Mouse (Mus musculus): ENCODE measurements at regions not wholly inside any gene's neighbourhood (a gene's known extent, or its start where the extent isn't known, plus 50 kb on each side); places are given as distances from the start of the nearest gene placed in this dataset.

DNA sequence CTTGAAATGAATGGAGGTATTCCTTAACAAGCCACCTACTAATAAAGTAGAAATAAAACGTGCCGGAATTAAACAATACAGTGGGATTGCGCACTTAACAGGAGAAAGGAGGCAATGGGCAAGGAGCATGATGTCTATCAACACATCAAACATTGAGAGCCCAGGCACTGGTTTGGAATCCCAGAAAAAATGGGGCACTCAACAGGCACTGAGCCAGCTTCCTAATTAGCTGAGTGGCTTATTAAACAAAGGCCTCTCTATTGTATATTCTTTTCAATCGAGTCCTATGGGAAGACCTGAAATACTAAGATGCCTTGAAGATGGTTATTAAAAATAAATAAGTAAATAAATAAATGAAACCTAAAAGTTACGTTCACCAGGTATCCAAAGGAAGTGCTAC lies 897.3 kb downstream of the Ttll7 start:
- Histone ChIP-seq H3K27me3 (ENCODE audit: control insufficient read depth, insufficient read depth, low read length) (no peaks in the 10 kb centered on the region), H3K36me3 (ENCODE audit: control insufficient read depth, insufficient read depth, low read length) (no peaks in the 10 kb centered on the region), H3K27ac (ENCODE audit: control insufficient read depth, insufficient read depth, low read depth, low read length) (no peak overlapping the region), H3K4me3 (ENCODE audit: control insufficient read depth, low read depth, low read length) (no peak overlapping the region), H3K4me1 (ENCODE audit: control insufficient read depth, insufficient read depth, low read length) (no peaks in the 10 kb centered on the region)
- no peak for TF ChIP-seq CTCF (IDR thresholded peaks at IDR 0.05; ENCODE audit: control insufficient read depth, insufficient read depth, insufficient replicate concordance, low read depth, low read length)
- TF ChIP-seq POLR2A (IDR thresholded peaks at IDR 0.05; ENCODE audit: control insufficient read depth, low read depth, low read length) = no peak

DNA sequence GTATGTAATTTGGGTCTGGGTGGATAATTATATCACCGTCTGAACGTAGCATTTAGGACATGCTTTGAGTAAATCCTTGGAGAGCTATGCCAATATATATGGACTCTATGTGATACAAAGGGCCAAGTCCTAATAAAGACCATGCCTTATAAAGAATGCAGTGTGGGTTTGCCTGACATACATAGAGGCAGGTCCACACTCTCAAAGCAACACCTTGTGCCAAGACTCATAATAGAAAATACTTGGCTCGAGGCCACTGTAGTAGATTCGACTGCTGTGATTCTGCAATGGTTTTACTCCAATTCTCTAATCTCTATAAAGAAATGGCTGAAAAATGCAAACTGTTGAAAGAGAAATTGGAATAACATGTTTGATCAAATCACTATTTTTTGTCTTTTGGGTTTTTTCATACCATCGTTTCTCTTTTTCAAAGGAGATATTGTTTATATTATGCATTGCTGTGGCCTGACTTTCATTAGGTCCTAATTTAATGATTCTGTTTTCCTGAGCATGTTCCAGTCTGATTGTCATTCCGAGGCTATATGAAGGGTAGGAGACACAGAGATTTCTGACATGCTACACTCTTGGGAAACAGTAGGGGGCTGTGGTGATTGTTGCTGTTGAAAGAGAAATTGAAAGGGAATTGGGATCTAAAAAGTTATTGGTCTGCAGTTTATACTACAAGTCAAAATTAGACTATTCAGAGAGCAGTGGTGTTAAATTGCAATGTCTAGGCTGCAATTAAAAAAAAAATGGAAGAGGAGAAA lies 884.7 kb downstream of the Ttll7 start:
- H3K4me3 ChIP-seq (ENCODE audit: control insufficient read depth, low read depth, low read length) = no peak overlapping the region
- no peak for TF ChIP-seq CTCF (IDR thresholded peaks at IDR 0.05; ENCODE audit: control insufficient read depth, insufficient read depth, insufficient replicate concordance, low read depth, low read length)
- no peak for TF ChIP-seq POLR2A (IDR thresholded peaks at IDR 0.05; ENCODE audit: control insufficient read depth, low read depth, low read length)
- H3K4me1 ChIP-seq (ENCODE audit: control insufficient read depth, insufficient read depth, low read length) = no peaks in the 10 kb centered on the region
- no peak overlapping the region for H3K27ac ChIP-seq (ENCODE audit: control insufficient read depth, insufficient read depth, low read depth, low read length)
- no peaks in the 10 kb centered on the region for H3K36me3 ChIP-seq (ENCODE audit: control insufficient read depth, insufficient read depth, low read length)
- no peaks in the 10 kb centered on the region for H3K27me3 ChIP-seq (ENCODE audit: control insufficient read depth, insufficient read depth, low read length)

- H3K4me3 ChIP-seq (ENCODE audit: control insufficient read depth, low read depth, low read length) = no peak overlapping the region
- H3K27ac ChIP-seq (ENCODE audit: control insufficient read depth, insufficient read depth, low read depth, low read length) = no peak overlapping the region
- no peaks in the 10 kb centered on the region for H3K27me3 ChIP-seq (ENCODE audit: control insufficient read depth, insufficient read depth, low read length)
- H3K4me1 ChIP-seq (ENCODE audit: control insufficient read depth, insufficient read depth, low read length) = no peaks in the 10 kb centered on the region
- no peaks in the 10 kb centered on the region for H3K36me3 ChIP-seq (ENCODE audit: control insufficient read depth, insufficient read depth, low read length)
- TF ChIP-seq POLR2A (IDR thresholded peaks at IDR 0.05; ENCODE audit: control insufficient read depth, low read depth, low read length) (no peak), CTCF (IDR thresholded peaks at IDR 0.05; ENCODE audit: control insufficient read depth, insufficient read depth, insufficient replicate concordance, low read depth, low read length) (no peak)
Observed at GRCm38 (mm10) chr3:147716391-147716790, 864.2 kb downstream of the Ttll7 start.

- Histone ChIP-seq H3K36me3 (ENCODE audit: control insufficient read depth, insufficient read depth, low read length) (no peaks in the 10 kb centered on the region), H3K4me1 (ENCODE audit: control insufficient read depth, insufficient read depth, low read length) (no peaks in the 10 kb centered on the region), H3K4me3 (ENCODE audit: control insufficient read depth, low read depth, low read length) (no peak overlapping the region), H3K27me3 (ENCODE audit: control insufficient read depth, insufficient read depth, low read length) (no peaks in the 10 kb centered on the region), H3K27ac (ENCODE audit: control insufficient read depth, insufficient read depth, low read depth, low read length) (no peak overlapping the region)
- no peak for TF ChIP-seq POLR2A (IDR thresholded peaks at IDR 0.05; ENCODE audit: control insufficient read depth, low read depth, low read length)
- TF ChIP-seq CTCF (IDR thresholded peaks at IDR 0.05; ENCODE audit: control insufficient read depth, insufficient read depth, insufficient replicate concordance, low read depth, low read length) = no peak
Observed at GRCm38 (mm10) chr3:147707401-147707801, 855.2 kb downstream of the Ttll7 start.

GRCm38 (mm10) chr3:147683730-147684129 lies 831.6 kb downstream of the Ttll7 start:
- no peak overlapping the region for H3K4me3 ChIP-seq (ENCODE audit: control insufficient read depth, low read depth, low read length)
- H3K36me3 ChIP-seq (ENCODE audit: control insufficient read depth, insufficient read depth, low read length) = no peaks in the 10 kb centered on the region
- H3K4me1 ChIP-seq (ENCODE audit: control insufficient read depth, insufficient read depth, low read length) = no peaks in the 10 kb centered on the region
- no peaks in the 10 kb centered on the region for H3K27me3 ChIP-seq (ENCODE audit: control insufficient read depth, insufficient read depth, low read length)
- no peak for TF ChIP-seq CTCF (IDR thresholded peaks at IDR 0.05; ENCODE audit: control insufficient read depth, insufficient read depth, insufficient replicate concordance, low read depth, low read length)
- no peak for TF ChIP-seq POLR2A (IDR thresholded peaks at IDR 0.05; ENCODE audit: control insufficient read depth, low read depth, low read length)
- H3K27ac ChIP-seq (ENCODE audit: control insufficient read depth, insufficient read depth, low read depth, low read length) = no peak overlapping the region

DNA sequence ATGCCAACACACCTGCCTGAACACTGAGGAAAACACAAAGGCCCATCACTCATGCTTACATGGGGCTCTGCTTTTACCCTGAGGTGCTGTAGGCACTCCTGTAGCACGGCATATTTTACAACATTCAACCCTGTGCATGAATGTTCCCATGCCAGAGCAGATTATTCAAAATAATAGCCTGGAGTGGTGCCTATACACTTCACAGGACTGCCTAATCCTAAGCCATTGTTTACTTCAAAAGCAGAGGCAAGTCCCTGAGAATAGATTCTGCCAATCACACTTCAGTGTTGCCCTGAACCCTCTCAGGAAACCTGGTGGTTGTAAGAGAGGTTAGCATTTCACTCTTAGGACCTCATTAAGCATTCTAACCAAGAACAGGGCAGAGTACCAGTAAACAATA lies 828.1 kb downstream of the Ttll7 start:
- H3K27me3 ChIP-seq (ENCODE audit: control insufficient read depth, insufficient read depth, low read length) = no peaks in the 10 kb centered on the region
- H3K36me3 ChIP-seq (ENCODE audit: control insufficient read depth, insufficient read depth, low read length) = no peaks in the 10 kb centered on the region
- H3K27ac ChIP-seq (ENCODE audit: control insufficient read depth, insufficient read depth, low read depth, low read length) = no peak overlapping the region
- no peak overlapping the region for H3K4me3 ChIP-seq (ENCODE audit: control insufficient read depth, low read depth, low read length)
- H3K4me1 ChIP-seq (ENCODE audit: control insufficient read depth, insufficient read depth, low read length) = no peaks in the 10 kb centered on the region
- no peak for TF ChIP-seq POLR2A (IDR thresholded peaks at IDR 0.05; ENCODE audit: control insufficient read depth, low read depth, low read length)
- TF ChIP-seq CTCF (IDR thresholded peaks at IDR 0.05; ENCODE audit: control insufficient read depth, insufficient read depth, insufficient replicate concordance, low read depth, low read length) = no peak

DNA sequence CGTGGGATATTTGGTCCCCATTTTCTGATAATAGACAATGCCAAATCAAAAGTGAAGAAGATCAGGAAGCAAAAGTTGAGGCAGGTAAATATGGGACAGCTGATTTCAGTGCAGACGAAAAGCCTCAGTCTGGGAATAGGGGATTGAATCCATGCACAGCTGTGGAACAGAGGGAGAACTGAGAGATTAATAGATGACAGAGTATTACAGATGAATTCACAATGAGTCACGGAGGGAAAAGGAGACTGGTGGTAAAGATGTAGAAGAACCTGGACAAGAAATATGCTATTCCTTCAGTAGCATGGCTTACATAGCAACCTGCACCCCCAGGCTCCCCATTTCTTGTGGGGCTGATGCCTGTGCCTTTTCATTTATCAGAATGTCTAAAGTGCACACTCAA lies 810.4 kb downstream of the Ttll7 start:
- H3K36me3 ChIP-seq (ENCODE audit: control insufficient read depth, insufficient read depth, low read length) = no peaks in the 10 kb centered on the region
- no peaks in the 10 kb centered on the region for H3K27me3 ChIP-seq (ENCODE audit: control insufficient read depth, insufficient read depth, low read length)
- no peak overlapping the region for H3K27ac ChIP-seq (ENCODE audit: control insufficient read depth, insufficient read depth, low read depth, low read length)
- TF ChIP-seq POLR2A (IDR thresholded peaks at IDR 0.05; ENCODE audit: control insufficient read depth, low read depth, low read length) (no peak), CTCF (IDR thresholded peaks at IDR 0.05; ENCODE audit: control insufficient read depth, insufficient read depth, insufficient replicate concordance, low read depth, low read length) (no peak)
- no peaks in the 10 kb centered on the region for H3K4me1 ChIP-seq (ENCODE audit: control insufficient read depth, insufficient read depth, low read length)
- H3K4me3 ChIP-seq (ENCODE audit: control insufficient read depth, low read depth, low read length) = no peak overlapping the region

Measured in testis, adult 2 months (tissue).